In the genomic region with DNA sequence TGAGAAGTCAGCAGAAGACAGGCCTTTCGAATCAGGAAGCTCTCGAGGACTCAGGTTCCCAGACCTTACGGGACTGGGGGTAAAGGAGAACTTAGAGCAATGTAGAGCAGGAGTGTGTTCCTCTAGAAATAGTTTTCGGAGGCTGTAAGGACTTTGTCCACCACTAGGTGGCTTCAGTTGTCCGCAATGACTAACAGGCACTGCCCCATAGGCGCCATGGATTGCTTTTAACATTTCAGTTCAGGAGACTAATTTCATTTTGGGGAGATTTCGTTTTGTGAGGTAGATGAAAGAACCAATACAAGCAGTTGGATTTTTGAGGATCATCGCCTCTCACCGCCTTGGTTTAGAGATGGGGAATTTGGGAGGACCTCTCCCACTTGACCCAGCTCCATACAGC, we compare ENCODE assay signal across 9 mouse cellular contexts.
DNase-seq lines count a peak whose midpoint lies in the region; ATAC-seq and TF ChIP-seq lines count a peak whose summit lies in the region.
"Had no signal": no experiment of that assay in that cellular context is flagged by ENCODE, and none has a peak within 500 bp of the region (broad histone marks: within the 10 kb centered on the region; RNA-seq: fewer than 3 reads in every experiment).

No protein-coding gene starts in this region.

- no peak overlapping the region for H3K4me3 ChIP-seq in heart, embryonic 12.5 days
- no peak overlapping the region for H3K4me3 ChIP-seq in cortical plate, adult 2 months (ENCODE audit: insufficient read depth, low read length)
- H3K4me3 ChIP-seq: embryonic facial prominence, embryonic 15.5 days had no signal

- no peaks in the 10 kb centered on the region for H3K27me3 ChIP-seq in heart, embryonic 12.5 days (replicated peaks)
- H3K27me3 ChIP-seq: embryonic facial prominence, embryonic 15.5 days had no signal

- H3K4me1 ChIP-seq in heart, embryonic 12.5 days (replicated peaks) = no peaks in the 10 kb centered on the region
- no peaks in the 10 kb centered on the region for H3K4me1 ChIP-seq in cortical plate, adult 2 months (ENCODE audit: control insufficient read depth, insufficient read depth, low read length)
- H3K4me1 ChIP-seq: embryonic facial prominence, embryonic 15.5 days had no signal

- H3K36me3 ChIP-seq in heart, embryonic 12.5 days = no peaks in the 10 kb centered on the region
- H3K36me3 ChIP-seq: embryonic facial prominence, embryonic 15.5 days had no signal

- TF ChIP-seq POLR2A in cortical plate, adult 2 months (IDR thresholded peaks at IDR 0.05; ENCODE audit: extremely low read depth, insufficient read depth, low read length) = no peak

- ATAC-seq in heart, embryonic 12.5 days (ENCODE audit: insufficient number of reproducible peaks, low FRiP score) = no peak

- TF ChIP-seq CTCF in cortical plate, adult 2 months (IDR thresholded peaks at IDR 0.05; ENCODE audit: extremely low read depth, insufficient read depth, low read length) = peak; percentile 58

- 44% methylated on average over 9 of the region's 9 CpGs for WGBS in heart, embryonic 12.5 days

- DNase-seq in heart, adult 18-20 months = peak; percentile 47 to 68
- DNase-seq in 416B (ENCODE audit: low read depth) (peak; percentile 67), WW6 (ENCODE audit: low read depth, low spot score) (peak; percentile 22)
- peak; percentile 67 for DNase-seq in kidney, postnatal 10 days
- peak; percentile 59 for DNase-seq in lung, postnatal 25 days (ENCODE audit: low spot score)
- DNase-seq in spleen, postnatal 36 days (ENCODE audit: low spot score in 2 of 2) = peak; percentile 56 to 57

- H3K9ac ChIP-seq in heart, embryonic 12.5 days = no peak overlapping the region
- H3K9ac ChIP-seq: embryonic facial prominence, embryonic 15.5 days had no signal

- no peak overlapping the region for H3K4me2 ChIP-seq in heart, embryonic 12.5 days
- H3K4me2 ChIP-seq: embryonic facial prominence, embryonic 15.5 days had no signal

- H3K9me3 ChIP-seq in heart, embryonic 12.5 days (replicated peaks) = no peaks in the 10 kb centered on the region
- H3K9me3 ChIP-seq: embryonic facial prominence, embryonic 15.5 days had no signal

- no peak overlapping the region for H3K27ac ChIP-seq in heart, embryonic 12.5 days (ENCODE audit: poor library complexity, severe bottlenecking)
- no peak overlapping the region for H3K27ac ChIP-seq in cortical plate, adult 2 months (ENCODE audit: insufficient read depth, low read length)
- H3K27ac ChIP-seq: embryonic facial prominence, embryonic 15.5 days had no signal
